Mouse (Mus musculus) megakaryocyte, embryonic 14.5 days (primary cell): Measurements from ENCODE around the gene Pak1ip1.

Experiments used
- FLI1 ChIP-seq: IDR thresholded peaks from 2 replicates; pipeline ENCODE4 v1.6.1; 2012; ENCODE audit warnings: low read length, inconsistent platforms, mixed read lengths
- GATA1 ChIP-seq: IDR thresholded peaks from 3 replicates; pipeline ENCODE4 v1.6.1; 2012; ENCODE audit warnings: mixed read lengths, low read length, inconsistent platforms, borderline replicate concordance

DNA sequence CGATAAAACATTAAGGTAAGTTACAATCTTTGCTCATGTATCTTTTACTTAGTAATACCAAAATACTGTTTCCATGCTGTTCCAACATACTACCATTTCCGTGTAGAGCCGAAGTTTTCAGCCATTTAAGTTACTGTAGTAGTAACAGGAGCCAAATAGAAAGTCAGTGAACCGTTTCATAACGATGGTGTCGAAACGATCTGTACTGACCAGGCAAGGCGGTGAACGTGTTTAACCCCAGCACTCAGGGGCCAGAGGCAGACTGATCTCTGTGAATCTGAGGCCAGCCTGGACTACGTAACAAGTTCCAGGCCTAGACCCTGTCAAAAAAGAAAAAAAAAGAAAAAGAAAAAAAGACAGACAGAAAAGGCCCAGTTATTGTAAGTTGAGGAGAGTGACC is 7.4 kb downstream of the Pak1ip1 start:
- no peak for TF ChIP-seq GATA1
- no peak for TF ChIP-seq FLI1
